Mouse (Mus musculus) stomach, embryonic 16.5 days (tissue): ENCODE data around the gene Lhfpl4. TPM values are rescaled to one million over a fixed set of nuclear protein-coding genes. Genes with fewer than 3 reads are reported as not detected.

ENCODE experiments used
- ATAC-seq: fragments of 200-750 bp; cut with Nextera tagmentation; 2 replicates; pipeline ENCODE4 v1.8.0; 2017; ENCODE audit warnings: moderate number of reproducible peaks, moderate TSS enrichment; ENCODE audit not compliant: insufficient read depth, low FRiP score
- H3K27ac ChIP-seq: fragments of 300-500 bp; sonication (generic); 2 replicates; pipeline ENCODE4 v1.5.1; 2014; ENCODE audit warnings: low read length
- H3K27me3 ChIP-seq: fragments of 300-500 bp; sonication (generic); 2 replicates; pipeline ENCODE4 v1.6.1; 2014; ENCODE audit warnings: low read length, control low read depth, mixed read lengths; ENCODE audit not compliant: control insufficient read depth, insufficient read depth
- H3K36me3 ChIP-seq: fragments of 300-500 bp; sonication (generic); 2 replicates; pipeline ENCODE4 v1.6.1; 2014; ENCODE audit warnings: low read length; ENCODE audit not compliant: control insufficient read depth, insufficient read depth
- H3K4me1 ChIP-seq: fragments of 300-500 bp; sonication (generic); 2 replicates; pipeline ENCODE4 v1.6.1; 2014; ENCODE audit warnings: low read length, control low read depth, mixed read lengths; ENCODE audit not compliant: control insufficient read depth, insufficient read depth
- H3K4me2 ChIP-seq: fragments of 300-500 bp; sonication (generic); 2 replicates; pipeline ENCODE4 v1.6.1; 2014; ENCODE audit warnings: low read depth, low read length, mixed read lengths
- H3K4me3 ChIP-seq: fragments of 300-500 bp; sonication (generic); replicated peaks from 2 replicates; pipeline ENCODE4 v1.5.1; 2014; ENCODE audit warnings: mild to moderate bottlenecking, low read length
- H3K9ac ChIP-seq: fragments of 300-500 bp; sonication (generic); 2 replicates; pipeline ENCODE4 v1.6.1; 2014; ENCODE audit warnings: low read length
- H3K9me3 ChIP-seq: fragments of 300-500 bp; sonication (generic); replicated peaks from 2 replicates; pipeline ENCODE4 v1.6.1; 2016; ENCODE audit warnings: low read length, control low read depth; ENCODE audit not compliant: control insufficient read depth
- WGBS: fragments of 180-500 bp; shearing (Covaris S2); extraction: QIAGEN DNeasy Blood & Tissue Kit; methylation state at CpG from one replicate; pipeline ENCODE4 v1.1.7; 2014; 5-methylcytosine and 5-hydroxymethylcytosine counted together
- polyA plus RNA-seq: library from polyadenylated mRNA; unstranded; fragments of >200 nt; fragmentation: Nextera tagmentation; extraction: Ambion mirVana; gene quantifications from 2 replicates; pipeline ENCODE4 v1.2.1, GENCODE M21; 2015

Gene Lhfpl4
- polyA plus RNA-seq, 1 experiment from 2014 or later: 1.6 TPM

- Histone ChIP-seq H3K27ac (no peak overlapping the region), H3K9me3 (0 out of 2 replicates have a peak, but pooled peaks cover 4% of the 10 kb centered on the region), H3K9ac (no peak overlapping the region), H3K36me3 (no peaks in the 10 kb centered on the region), H3K4me2 (no peak overlapping the region), H3K27me3 (no peaks in the 10 kb centered on the region), H3K4me1 (no peaks in the 10 kb centered on the region; the same call in 1 of the 2 replicates), H3K4me3 (no peak overlapping the region)
- ATAC-seq: no peak
- WGBS: 71% methylated on average over 1 of the region's 1 CpGs
These were observed 22.6 kb downstream of the Lhfpl4 start for GRCm38 (mm10) chr6:113172568-113172967.

GRCm38 (mm10) chr6:113172011-113172410 lies 23.2 kb downstream of the Lhfpl4 start:
- Histone ChIP-seq H3K9ac (no peak overlapping the region), H3K4me3 (no peak overlapping the region), H3K4me1 (peaks cover 4% of the 10 kb centered on the region), H3K9me3 (no peaks in the 10 kb centered on the region), H3K27ac (no peak overlapping the region), H3K27me3 (no peaks in the 10 kb centered on the region), H3K4me2 (no peak overlapping the region), H3K36me3 (no peaks in the 10 kb centered on the region)
- no peak for ATAC-seq

DNA sequence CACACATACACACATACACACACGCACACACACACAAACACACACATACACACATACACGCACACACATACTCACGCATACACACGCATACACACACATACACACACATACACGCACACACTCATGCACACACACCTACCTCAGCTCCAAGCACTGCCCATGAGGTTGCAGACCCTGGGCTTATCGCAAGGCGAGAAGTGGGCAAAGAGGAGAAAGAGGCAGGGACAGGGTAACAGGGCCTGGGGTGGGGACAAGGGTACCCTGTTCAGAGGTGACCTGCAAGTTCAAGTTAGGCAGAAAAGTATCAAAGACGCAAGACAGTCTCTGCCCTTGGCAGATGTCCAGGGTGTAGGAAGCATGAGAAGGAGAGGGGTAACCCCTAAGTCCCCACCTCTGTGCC lies 24.5 kb downstream of the Lhfpl4 start:
- no peak overlapping the region for H3K4me3 ChIP-seq
- peaks cover 13% of the 10 kb centered on the region for H3K4me1 ChIP-seq
- no peaks in the 10 kb centered on the region for H3K36me3 ChIP-seq
- H3K9ac ChIP-seq: no peak overlapping the region
- no peak overlapping the region for H3K4me2 ChIP-seq
- 85% methylated on average over 8 of the region's 8 CpGs for WGBS
- H3K27me3 ChIP-seq: no peaks in the 10 kb centered on the region
- no peaks in the 10 kb centered on the region for H3K9me3 ChIP-seq
- no peak overlapping the region for H3K27ac ChIP-seq
- ATAC-seq: no peak

DNA sequence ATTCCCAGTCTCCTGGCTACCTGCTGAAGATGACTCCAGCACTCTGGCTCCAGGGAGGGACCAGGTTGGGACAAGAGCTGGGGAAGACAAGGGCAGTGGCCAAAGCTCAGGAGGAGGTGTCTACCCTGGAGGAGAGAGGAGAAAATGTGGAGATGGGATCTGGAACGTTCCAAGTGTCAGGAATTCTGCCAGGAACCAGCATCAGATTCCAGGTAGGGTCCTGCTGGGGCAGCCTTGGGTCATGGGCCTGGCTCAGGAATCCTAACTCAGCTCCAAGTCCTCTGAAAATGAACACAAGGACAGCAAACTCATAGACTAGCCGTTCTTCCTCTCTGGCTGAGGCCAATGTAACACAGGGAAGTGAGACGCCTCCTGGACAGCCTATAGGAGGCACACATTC lies 25.3 kb downstream of the Lhfpl4 start:
- no peak overlapping the region for H3K27ac ChIP-seq
- peaks cover 13% of the 10 kb centered on the region for H3K4me1 ChIP-seq
- no peak for ATAC-seq
- H3K36me3 ChIP-seq: no peaks in the 10 kb centered on the region
- H3K9ac ChIP-seq: no peak overlapping the region
- 62% methylated on average over 3 of the region's 3 CpGs for WGBS
- H3K4me3 ChIP-seq: no peak overlapping the region
- H3K4me2 ChIP-seq: no peak overlapping the region
- no peaks in the 10 kb centered on the region for H3K27me3 ChIP-seq
- no peaks in the 10 kb centered on the region for H3K9me3 ChIP-seq

GRCm38 (mm10) chr6:113168316-113168975 lies 26.7 kb downstream of the Lhfpl4 start:
- H3K4me3 ChIP-seq: no peak overlapping the region
- H3K9me3 ChIP-seq: no peaks in the 10 kb centered on the region
- H3K36me3 ChIP-seq: no peaks in the 10 kb centered on the region
- H3K4me2 ChIP-seq: no peak overlapping the region
- ATAC-seq: no peak
- no peak overlapping the region for H3K9ac ChIP-seq
- WGBS: 90% methylated on average over 7 of the region's 7 CpGs
- no peaks in the 10 kb centered on the region for H3K27me3 ChIP-seq
- peaks cover 13% of the 10 kb centered on the region for H3K4me1 ChIP-seq
- H3K27ac ChIP-seq: no peak overlapping the region

DNA sequence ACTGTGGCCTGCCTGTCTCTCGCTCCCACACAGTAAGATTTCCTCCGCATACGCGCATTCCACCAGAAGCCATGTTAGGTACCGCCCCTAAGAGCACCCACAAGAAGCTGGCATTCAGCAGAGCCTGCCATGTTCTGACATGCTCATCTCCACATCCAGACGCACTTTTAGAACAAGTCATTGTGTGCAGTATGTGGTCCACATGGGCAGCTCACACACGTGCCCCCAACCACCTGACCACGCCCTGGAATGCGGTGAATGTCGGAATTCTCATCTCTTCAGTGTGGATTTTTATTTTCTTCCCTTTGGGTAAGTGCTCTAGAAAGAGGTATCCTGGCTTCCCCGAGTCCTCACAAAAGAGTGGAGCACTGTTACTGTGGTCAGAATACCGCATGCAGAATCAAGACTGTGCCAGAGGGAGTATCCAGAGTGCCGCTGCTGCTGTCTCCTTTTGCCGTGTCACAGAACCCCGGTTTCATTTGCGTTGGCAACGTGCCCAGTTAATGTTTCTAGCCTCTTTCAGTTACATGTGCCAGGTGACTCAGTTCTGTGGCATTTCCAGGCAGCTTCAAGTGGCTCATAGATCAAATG lies 28.4 kb downstream of the Lhfpl4 start:
- Histone ChIP-seq H3K4me1 (peaks cover 13% of the 10 kb centered on the region), H3K27me3 (no peaks in the 10 kb centered on the region), H3K36me3 (no peaks in the 10 kb centered on the region), H3K27ac (peak overlapping the region; percentile 62), H3K4me3 (peak overlapping the region; percentile 23), H3K9ac (peak overlapping the region; percentile 9; the same call in 1 of the 2 replicates), H3K9me3 (no peaks in the 10 kb centered on the region), H3K4me2 (peak overlapping the region; percentile 47)
- WGBS: 46% methylated on average over 17 of the region's 17 CpGs
- ATAC-seq: peak; percentile 77

DNA sequence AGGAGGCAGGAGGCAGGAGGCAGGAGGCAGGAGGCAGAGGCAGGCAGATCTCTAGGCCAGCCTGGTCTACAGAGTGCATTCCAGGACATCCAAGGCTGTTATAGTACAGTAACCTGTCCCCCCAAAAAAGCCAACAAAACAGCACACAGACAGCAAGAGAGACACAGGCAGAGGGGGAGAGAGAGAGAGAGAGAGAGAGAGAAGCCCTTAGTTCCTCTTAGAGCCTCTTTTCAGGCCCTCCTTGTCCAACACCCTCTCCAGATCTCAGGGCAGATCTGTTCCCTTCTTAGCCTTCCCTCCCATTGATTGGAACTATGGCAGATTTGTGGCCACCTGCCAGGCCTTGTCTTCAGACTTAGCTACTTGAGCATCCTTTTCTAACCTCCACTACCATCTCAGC lies 31.7 kb downstream of the Lhfpl4 start:
- no peaks in the 10 kb centered on the region for H3K9me3 ChIP-seq
- no peaks in the 10 kb centered on the region for H3K27me3 ChIP-seq
- H3K27ac ChIP-seq: no peak overlapping the region
- H3K4me2 ChIP-seq: no peak overlapping the region
- no peaks in the 10 kb centered on the region for H3K36me3 ChIP-seq
- H3K4me3 ChIP-seq: no peak overlapping the region
- peaks cover 13% of the 10 kb centered on the region for H3K4me1 ChIP-seq
- no peak overlapping the region for H3K9ac ChIP-seq
- no peak for ATAC-seq

DNA sequence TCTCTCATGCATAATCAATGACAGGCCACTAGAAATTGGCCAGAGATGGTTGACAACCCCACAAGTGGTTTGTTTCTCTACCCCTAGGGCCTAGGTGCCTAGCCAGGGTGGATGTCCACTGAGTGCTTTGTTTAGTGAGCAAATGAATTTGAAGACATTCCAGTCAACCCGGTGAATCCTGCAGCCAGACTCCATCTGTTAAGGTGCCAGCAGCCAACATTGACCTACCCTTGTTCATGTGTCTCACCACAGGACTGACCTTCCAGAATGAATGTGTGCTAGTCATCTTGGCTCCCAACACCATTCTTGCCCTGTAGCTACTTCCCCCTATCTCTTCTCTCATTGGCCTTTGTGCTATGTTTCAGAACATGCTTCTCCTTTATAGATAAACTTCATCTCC lies 33.2 kb downstream of the Lhfpl4 start:
- Histone ChIP-seq H3K4me2 (no peak overlapping the region), H3K27ac (no peak overlapping the region), H3K9me3 (no peaks in the 10 kb centered on the region), H3K9ac (no peak overlapping the region), H3K36me3 (no peaks in the 10 kb centered on the region), H3K27me3 (no peaks in the 10 kb centered on the region), H3K4me1 (peaks cover 9% of the 10 kb centered on the region), H3K4me3 (no peak overlapping the region)
- no peak for ATAC-seq
- WGBS: 79% methylated on average over 1 of the region's 1 CpGs

DNA sequence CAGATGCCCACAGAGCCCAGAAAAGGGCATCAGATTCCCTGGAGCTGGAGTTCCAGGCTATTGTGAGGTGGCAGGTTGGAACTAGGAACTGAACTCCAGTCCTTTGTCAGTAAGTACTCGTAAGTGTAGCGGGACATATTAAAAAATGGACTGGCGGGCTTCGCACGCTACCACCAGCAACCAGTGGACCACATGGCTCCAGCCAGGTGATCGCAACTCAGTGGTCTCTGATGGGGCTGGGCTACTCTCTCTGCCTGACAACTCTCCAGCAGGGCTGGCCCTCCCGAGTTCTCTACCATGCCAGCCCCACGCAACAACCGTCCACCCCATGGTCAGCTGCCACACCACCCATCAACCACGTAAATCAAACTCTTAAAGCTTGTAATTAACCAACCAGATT lies 35.1 kb downstream of the Lhfpl4 start:
- H3K27ac ChIP-seq: no peak overlapping the region
- WGBS: 97% methylated on average over 10 of the region's 10 CpGs
- ATAC-seq: no peak
- no peaks in the 10 kb centered on the region for H3K4me1 ChIP-seq
- no peaks in the 10 kb centered on the region for H3K27me3 ChIP-seq
- no peak overlapping the region for H3K9ac ChIP-seq
- no peaks in the 10 kb centered on the region for H3K9me3 ChIP-seq
- H3K4me3 ChIP-seq: no peak overlapping the region
- H3K4me2 ChIP-seq: no peak overlapping the region
- H3K36me3 ChIP-seq: no peaks in the 10 kb centered on the region
